Mouse (Mus musculus) hindbrain, embryonic 15.5 days (tissue): ENCODE data around the gene Sat2. TPM values are rescaled to one million over a fixed set of nuclear protein-coding genes. Genes with fewer than 3 reads are reported as not detected.

Experiments used
- ATAC-seq: fragments of 200-750 bp; cut with Nextera tagmentation; 2 replicates; pipeline ENCODE4 v1.8.0; 2017; ENCODE audit warnings: low read depth, moderate number of reproducible peaks, moderate TSS enrichment; ENCODE audit not compliant: low FRiP score
- H3K27ac ChIP-seq: fragments of 300-500 bp; sonication (generic); replicated peaks from 2 replicates; pipeline ENCODE4 v1.5.1; 2015; ENCODE audit warnings: mild to moderate bottlenecking, inconsistent platforms
- H3K27me3 ChIP-seq: fragments of 300-500 bp; sonication (generic); 2 replicates; pipeline ENCODE4 v1.6.1; 2015; ENCODE audit warnings: control low read depth, inconsistent platforms
- H3K36me3 ChIP-seq: fragments of 300-500 bp; sonication (generic); 2 replicates; pipeline ENCODE4 v1.6.1; 2015; ENCODE audit warnings: control low read depth, inconsistent platforms
- H3K4me1 ChIP-seq: fragments of 300-500 bp; sonication (generic); replicated peaks from 2 replicates; pipeline ENCODE4 v1.6.1; 2015; ENCODE audit warnings: control low read depth, inconsistent platforms
- H3K4me2 ChIP-seq: fragments of 300-500 bp; sonication (generic); 2 replicates; pipeline ENCODE4 v1.6.1; 2015; ENCODE audit warnings: moderate library complexity, mild to moderate bottlenecking, inconsistent platforms
- H3K4me3 ChIP-seq: fragments of 300-500 bp; sonication (generic); 2 replicates; pipeline ENCODE4 v1.5.1; 2015; ENCODE audit warnings: mild to moderate bottlenecking, inconsistent platforms
- H3K9ac ChIP-seq: fragments of 300-500 bp; sonication (generic); 2 replicates; pipeline ENCODE4 v1.6.1; 2015; ENCODE audit warnings: inconsistent platforms
- H3K9me3 ChIP-seq: fragments of 300-500 bp; sonication (generic); 2 replicates; pipeline ENCODE4 v1.6.1; 2016; ENCODE audit warnings: control low read depth, inconsistent platforms
- WGBS: fragments of 180-500 bp; shearing (Covaris S2); methylation state at CpG from one replicate; pipeline ENCODE4 v1.1.7; 2015; 5-methylcytosine and 5-hydroxymethylcytosine counted together
- polyA plus RNA-seq: library from polyadenylated mRNA; unstranded; fragments of >200 nt; fragmentation: Nextera tagmentation; extraction: Ambion mirVana; gene quantifications from 2 replicates; pipeline ENCODE4 v1.2.1, GENCODE M21; 2015

The Sat2 gene
- polyA plus RNA-seq, 1 experiment from 2014 or later: 23.9 TPM

GRCm38 (mm10) chr11:69584937-69585336 lies 36.9 kb upstream of the Sat2 start:
- no peak for ATAC-seq
- WGBS: 95% methylated on average over 13 of the region's 13 CpGs
- Histone ChIP-seq H3K9ac (no peak overlapping the region), H3K27ac (no peak overlapping the region), H3K9me3 (no peaks in the 10 kb centered on the region), H3K4me1 (peaks cover 12% of the 10 kb centered on the region), H3K36me3 (peaks cover 28% of the 10 kb centered on the region), H3K27me3 (no peaks in the 10 kb centered on the region), H3K4me3 (no peak overlapping the region), H3K4me2 (no peak overlapping the region)

GRCm38 (mm10) chr11:69585718-69586325 lies 36.0 kb upstream of the Sat2 start:
- ATAC-seq: no peak
- no peaks in the 10 kb centered on the region for H3K9me3 ChIP-seq
- H3K27ac ChIP-seq: no peak overlapping the region
- no peak overlapping the region for H3K4me3 ChIP-seq
- WGBS: 82% methylated on average over 7 of the region's 7 CpGs
- H3K4me1 ChIP-seq: peaks cover 12% of the 10 kb centered on the region
- peaks cover 35% of the 10 kb centered on the region for H3K36me3 ChIP-seq
- H3K27me3 ChIP-seq: no peaks in the 10 kb centered on the region
- no peak overlapping the region for H3K4me2 ChIP-seq
- H3K9ac ChIP-seq: no peak overlapping the region

GRCm38 (mm10) chr11:69589207-69589834 lies 32.5 kb upstream of the Sat2 start:
- no peaks in the 10 kb centered on the region for H3K9me3 ChIP-seq
- WGBS: 94% methylated on average over 22 of the region's 22 CpGs
- H3K27me3 ChIP-seq: no peaks in the 10 kb centered on the region

GRCm38 (mm10) chr11:69590622-69591021 lies 31.2 kb upstream of the Sat2 start:
- Histone ChIP-seq H3K4me1 (no peaks in the 10 kb centered on the region; the same call in 1 of the 2 replicates), H3K27ac (no peak overlapping the region), H3K9me3 (no peaks in the 10 kb centered on the region), H3K4me3 (no peak overlapping the region), H3K9ac (no peak overlapping the region), H3K4me2 (no peak overlapping the region), H3K27me3 (no peaks in the 10 kb centered on the region), H3K36me3 (peaks cover 35% of the 10 kb centered on the region)
- WGBS: 94% methylated on average over 8 of the region's 8 CpGs
- ATAC-seq: no peak

More at GRCm38 (mm10) chr11:69589207-69589834, 32.5 kb upstream of the Sat2 start:
- Histone ChIP-seq H3K36me3 (peaks cover 35% of the 10 kb centered on the region), H3K27ac (no peak overlapping the region), H3K4me1 (no peaks in the 10 kb centered on the region; the same call in 1 of the 2 replicates), H3K4me2 (no peak overlapping the region), H3K4me3 (no peak overlapping the region), H3K9ac (no peak overlapping the region)
- ATAC-seq: no peak

- WGBS: 85% methylated on average over 3 of the region's 3 CpGs
- Histone ChIP-seq H3K4me3 (no peak overlapping the region), H3K4me1 (no peaks in the 10 kb centered on the region; the same call in 1 of the 2 replicates), H3K9ac (no peak overlapping the region), H3K27me3 (no peaks in the 10 kb centered on the region), H3K27ac (peak overlapping the region; percentile 59; the same call in 1 of the 2 replicates), H3K4me2 (no peak overlapping the region), H3K9me3 (no peaks in the 10 kb centered on the region), H3K36me3 (peaks cover 35% of the 10 kb centered on the region)
- ATAC-seq: no peak
These were observed 30.4 kb upstream of the Sat2 start for GRCm38 (mm10) chr11:69591424-69591823.

- ATAC-seq: peak; percentile 88
- WGBS: 76% methylated on average over 7 of the region's 7 CpGs
- H3K27ac ChIP-seq: peak overlapping the region; percentile 59
- H3K9me3 ChIP-seq: no peaks in the 10 kb centered on the region
- H3K4me2 ChIP-seq: no peak overlapping the region
- peaks cover 35% of the 10 kb centered on the region for H3K36me3 ChIP-seq
- H3K27me3 ChIP-seq: no peaks in the 10 kb centered on the region
- no peaks in the 10 kb centered on the region; the same call in 1 of the 2 replicates for H3K4me1 ChIP-seq
- no peak overlapping the region for H3K9ac ChIP-seq
- no peak overlapping the region for H3K4me3 ChIP-seq
These were observed 29.8 kb upstream of the Sat2 start for GRCm38 (mm10) chr11:69591899-69592637.

GRCm38 (mm10) chr11:69592799-69593198 lies 29.0 kb upstream of the Sat2 start:
- H3K9me3 ChIP-seq: no peaks in the 10 kb centered on the region
- H3K4me2 ChIP-seq: no peak overlapping the region
- 89% methylated on average over 4 of the region's 4 CpGs for WGBS
- no peak for ATAC-seq
- no peak overlapping the region for H3K9ac ChIP-seq
- no peaks in the 10 kb centered on the region for H3K27me3 ChIP-seq
- H3K36me3 ChIP-seq: peaks cover 28% of the 10 kb centered on the region
- H3K4me3 ChIP-seq: no peak overlapping the region
- H3K4me1 ChIP-seq: no peaks in the 10 kb centered on the region; the same call in 1 of the 2 replicates
- peak overlapping the region; percentile 59 for H3K27ac ChIP-seq

- peaks cover 8% of the 10 kb centered on the region for H3K4me1 ChIP-seq
- peaks cover 15% of the 10 kb centered on the region for H3K36me3 ChIP-seq
- H3K9me3 ChIP-seq: no peaks in the 10 kb centered on the region
- no peak overlapping the region for H3K9ac ChIP-seq
- H3K4me3 ChIP-seq: no peak overlapping the region
- no peak for ATAC-seq
- H3K4me2 ChIP-seq: no peak overlapping the region
- no peak overlapping the region for H3K27ac ChIP-seq
- 96% methylated on average over 6 of the region's 6 CpGs for WGBS
- no peaks in the 10 kb centered on the region for H3K27me3 ChIP-seq
These were observed 27.0 kb upstream of the Sat2 start for GRCm38 (mm10) chr11:69594853-69595252.

GRCm38 (mm10) chr11:69599436-69599835 lies 22.4 kb upstream of the Sat2 start:
- H3K4me2 ChIP-seq: 0 out of 2 replicates have a peak overlapping the region, but pooled peaks have one; percentile 20
- H3K9ac ChIP-seq: no peak overlapping the region
- no peak overlapping the region for H3K4me3 ChIP-seq
- ATAC-seq: no peak
- WGBS: 10% methylated on average over 9 of the region's 9 CpGs
- H3K4me1 ChIP-seq: peaks cover 49% of the 10 kb centered on the region
- H3K9me3 ChIP-seq: no peaks in the 10 kb centered on the region
- H3K27me3 ChIP-seq: no peaks in the 10 kb centered on the region
- H3K36me3 ChIP-seq: peaks cover 23% of the 10 kb centered on the region
- H3K27ac ChIP-seq: peak overlapping the region; percentile 76; the same call in 1 of the 2 replicates

- peak; percentile 70 for ATAC-seq
- H3K9ac ChIP-seq: no peak overlapping the region
- 11% methylated on average over 6 of the region's 6 CpGs for whole genome bisulfite sequencing
- no peaks in the 10 kb centered on the region for H3K9me3 ChIP-seq
- no peak overlapping the region for H3K4me3 ChIP-seq
- peak overlapping the region; percentile 76 for H3K27ac ChIP-seq
- H3K27me3 ChIP-seq: no peaks in the 10 kb centered on the region
- 0 out of 2 replicates have a peak overlapping the region, but pooled peaks have one; percentile 14 for H3K4me2 ChIP-seq
- H3K4me1 ChIP-seq: peaks cover 50% of the 10 kb centered on the region
- H3K36me3 ChIP-seq: peaks cover 23% of the 10 kb centered on the region
These were observed 21.7 kb upstream of the Sat2 start for GRCm38 (mm10) chr11:69600098-69600497.

GRCm38 (mm10) chr11:69601768-69602167 lies 20.1 kb upstream of the Sat2 start:
- no peak overlapping the region for H3K4me2 ChIP-seq
- H3K27me3 ChIP-seq: no peaks in the 10 kb centered on the region
- ATAC-seq: no peak
- no peaks in the 10 kb centered on the region for H3K9me3 ChIP-seq
- no peak overlapping the region for H3K9ac ChIP-seq
- no peak overlapping the region for H3K4me3 ChIP-seq
- no peak overlapping the region for H3K27ac ChIP-seq
- peaks cover 55% of the 10 kb centered on the region for H3K4me1 ChIP-seq
- peaks cover 23% of the 10 kb centered on the region for H3K36me3 ChIP-seq
- 68% methylated on average over 3 of the region's 3 CpGs for WGBS

GRCm38 (mm10) chr11:69603516-69603915 lies 18.3 kb upstream of the Sat2 start:
- Histone ChIP-seq H3K4me3 (peak overlapping the region; percentile 65), H3K9ac (no peak overlapping the region), H3K27ac (no peak overlapping the region), H3K9me3 (no peaks in the 10 kb centered on the region), H3K4me2 (peak overlapping the region; percentile 83), H3K36me3 (peaks cover 23% of the 10 kb centered on the region), H3K4me1 (peaks cover 55% of the 10 kb centered on the region), H3K27me3 (no peaks in the 10 kb centered on the region)
- ATAC-seq: no peak
- 79% methylated on average over 8 of the region's 8 CpGs for WGBS
